Mouse (Mus musculus) neural tube, embryonic 13.5 days (tissue): ENCODE results near the gene Dnah8. TPM values are rescaled to one million over a fixed set of nuclear protein-coding genes. Genes with fewer than 3 reads are reported as not detected.
A peak's percentile ranks its signal among the peaks of the same experiment; 100 is the strongest.

Source experiments
- ATAC-seq: fragments of 200-750 bp; cut with Nextera tagmentation; 2 replicates; pipeline ENCODE4 v1.8.0; 2017; ENCODE audit warnings: low read depth, mild to moderate bottlenecking, moderate TSS enrichment, moderate library complexity
- H3K27ac ChIP-seq: fragments of 300-500 bp; sonication (generic); replicated peaks from 2 replicates; pipeline ENCODE4 v1.5.1; 2015; ENCODE audit warnings: moderate library complexity, mild to moderate bottlenecking, inconsistent platforms
- H3K27me3 ChIP-seq: fragments of 300-500 bp; sonication (generic); 2 replicates; pipeline ENCODE4 v1.6.1; 2015; ENCODE audit warnings: mild to moderate bottlenecking, inconsistent platforms
- H3K36me3 ChIP-seq: fragments of 300-500 bp; sonication (generic); 2 replicates; pipeline ENCODE4 v1.6.1; 2015; ENCODE audit warnings: mild to moderate bottlenecking, inconsistent platforms
- H3K4me1 ChIP-seq: fragments of 300-500 bp; sonication (generic); replicated peaks from 2 replicates; pipeline ENCODE4 v1.6.1; 2015; ENCODE audit warnings: inconsistent platforms
- H3K4me2 ChIP-seq: fragments of 300-500 bp; sonication (generic); 2 replicates; pipeline ENCODE4 v1.6.1; 2015; ENCODE audit warnings: inconsistent platforms, mild to moderate bottlenecking, moderate library complexity
- H3K4me3 ChIP-seq: fragments of 300-500 bp; sonication (generic); 2 replicates; pipeline ENCODE4 v1.5.1; 2015; ENCODE audit warnings: mild to moderate bottlenecking, inconsistent platforms
- H3K9ac ChIP-seq: fragments of 300-500 bp; sonication (generic); 2 replicates; pipeline ENCODE4 v1.6.1; 2015; ENCODE audit warnings: moderate library complexity, mild to moderate bottlenecking, inconsistent platforms
- H3K9me3 ChIP-seq: fragments of 300-500 bp; sonication (generic); 2 replicates; pipeline ENCODE4 v1.6.1; 2016; ENCODE audit warnings: inconsistent platforms
- WGBS: fragments of 180-500 bp; shearing (Covaris S2); methylation state at CpG from one replicate; pipeline ENCODE4 v1.1.7; 2015; 5-methylcytosine and 5-hydroxymethylcytosine counted together
- polyA plus RNA-seq: library from polyadenylated mRNA; unstranded; fragments of >200 nt; fragmentation: Nextera tagmentation; extraction: Ambion mirVana; gene quantifications from 2 replicates; pipeline ENCODE4 v1.2.1, GENCODE M21; 2015

Dnah8 gene
- polyA plus RNA-seq, 1 experiment from 2014 or later = 1.2 TPM

DNA sequence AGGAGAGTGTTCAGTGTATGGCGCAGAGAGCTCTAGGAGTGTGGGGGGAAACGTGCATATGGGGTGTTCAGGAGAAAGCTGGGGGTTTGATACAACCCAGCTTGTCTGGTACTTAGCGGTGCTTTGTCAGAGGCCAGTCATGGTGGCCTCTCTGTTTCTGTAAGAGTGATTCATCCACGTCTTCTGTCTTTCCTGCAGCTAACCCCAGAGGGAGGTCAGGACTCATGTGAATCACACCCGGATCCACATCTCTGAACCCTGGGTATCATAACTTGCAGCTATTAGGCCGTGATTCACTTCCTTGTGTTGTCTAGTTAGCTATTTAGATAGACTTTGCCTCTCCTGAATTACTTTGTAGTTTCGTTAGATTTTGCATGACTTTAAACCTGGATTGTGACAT lies 223.3 kb downstream of the Dnah8 start:
- Histone ChIP-seq H3K9me3 (no peaks in the 10 kb centered on the region), H3K9ac (no peak overlapping the region), H3K4me3 (no peak overlapping the region), H3K27me3 (no peaks in the 10 kb centered on the region), H3K4me2 (no peak overlapping the region), H3K27ac (no peak overlapping the region), H3K36me3 (no peaks in the 10 kb centered on the region), H3K4me1 (no peaks in the 10 kb centered on the region; the same call in 1 of the 2 replicates)
- 85% methylated on average over 7 of the region's 7 CpGs for WGBS
- no peak for ATAC-seq

DNA sequence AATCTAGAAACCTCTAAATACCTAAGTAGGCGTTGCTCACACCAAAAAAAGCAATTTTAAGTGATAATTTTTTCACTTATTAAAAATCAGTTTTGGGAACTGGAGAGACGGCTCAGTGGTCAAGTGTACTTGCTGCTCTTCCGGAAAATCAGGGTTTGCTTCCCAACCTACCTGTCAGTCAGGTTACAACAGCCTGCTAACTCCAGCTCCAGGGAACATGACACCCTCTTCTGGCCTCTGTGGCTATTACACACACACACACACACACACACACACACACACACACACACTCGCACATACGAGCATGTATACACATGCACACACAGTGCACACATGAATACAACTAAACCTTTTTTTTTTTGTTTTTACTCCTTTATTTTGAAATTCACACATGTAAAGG lies 223.9 kb downstream of the Dnah8 start:
- WGBS = 93% methylated on average over 5 of the region's 5 CpGs
- no peak overlapping the region for H3K27ac ChIP-seq
- no peaks in the 10 kb centered on the region; the same call in 1 of the 2 replicates for H3K4me1 ChIP-seq
- H3K9me3 ChIP-seq = no peaks in the 10 kb centered on the region
- H3K4me3 ChIP-seq = no peak overlapping the region
- no peak overlapping the region for H3K4me2 ChIP-seq
- ATAC-seq = no peak
- no peaks in the 10 kb centered on the region for H3K36me3 ChIP-seq
- no peak overlapping the region for H3K9ac ChIP-seq
- no peaks in the 10 kb centered on the region for H3K27me3 ChIP-seq

GRCm38 (mm10) chr17:30848804-30849203 lies 224.7 kb downstream of the Dnah8 start:
- no peak overlapping the region for H3K9ac ChIP-seq
- no peaks in the 10 kb centered on the region for H3K36me3 ChIP-seq
- no peak for ATAC-seq
- 91% methylated on average over 6 of the region's 6 CpGs for WGBS
- H3K4me1 ChIP-seq = no peaks in the 10 kb centered on the region; the same call in 1 of the 2 replicates
- H3K9me3 ChIP-seq = no peaks in the 10 kb centered on the region
- no peak overlapping the region for H3K4me2 ChIP-seq
- no peaks in the 10 kb centered on the region for H3K27me3 ChIP-seq
- H3K4me3 ChIP-seq = no peak overlapping the region
- no peak overlapping the region for H3K27ac ChIP-seq

GRCm38 (mm10) chr17:30849813-30850212 lies 225.7 kb downstream of the Dnah8 start:
- Histone ChIP-seq H3K27me3 (no peaks in the 10 kb centered on the region), H3K27ac (no peak overlapping the region), H3K4me1 (no peaks in the 10 kb centered on the region; the same call in 1 of the 2 replicates), H3K9ac (no peak overlapping the region), H3K4me3 (no peak overlapping the region), H3K36me3 (no peaks in the 10 kb centered on the region), H3K4me2 (no peak overlapping the region), H3K9me3 (no peaks in the 10 kb centered on the region)
- no peak for ATAC-seq
- WGBS = 95% methylated on average over 12 of the region's 12 CpGs

- no peaks in the 10 kb centered on the region for H3K36me3 ChIP-seq
Observed at GRCm38 (mm10) chr17:30852345-30852744, 228.2 kb downstream of the Dnah8 start.

DNA sequence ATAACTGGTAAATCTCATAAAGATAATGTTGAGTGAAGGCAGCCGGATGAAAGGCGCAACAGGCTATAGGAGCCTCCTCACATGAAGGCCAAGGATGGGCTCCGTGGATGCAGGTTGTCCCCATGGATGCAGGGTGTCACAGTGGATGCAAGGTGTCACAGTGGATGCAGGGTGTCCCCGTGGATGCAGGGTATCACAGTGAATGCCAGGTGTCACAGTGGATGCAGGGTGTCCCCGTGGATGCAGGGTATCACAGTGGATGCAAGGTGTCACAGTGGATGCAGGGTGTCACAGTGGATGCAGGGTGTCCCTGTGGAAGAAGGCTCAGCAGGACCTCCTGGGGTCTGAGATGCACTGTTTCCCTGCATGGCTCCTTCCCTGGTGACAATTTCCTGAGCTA lies 233.2 kb downstream of the Dnah8 start:
- H3K9me3 ChIP-seq = no peaks in the 10 kb centered on the region
- no peak overlapping the region for H3K4me2 ChIP-seq
- no peaks in the 10 kb centered on the region for H3K27me3 ChIP-seq
- WGBS = 81% methylated on average over 5 of the region's 5 CpGs
- no peak for ATAC-seq
- H3K9ac ChIP-seq = no peak overlapping the region
- H3K36me3 ChIP-seq = no peaks in the 10 kb centered on the region
- H3K4me1 ChIP-seq = peaks cover 15% of the 10 kb centered on the region
- no peak overlapping the region for H3K27ac ChIP-seq
- H3K4me3 ChIP-seq = no peak overlapping the region

More at GRCm38 (mm10) chr17:30852345-30852744, 228.2 kb downstream of the Dnah8 start:
- Histone ChIP-seq H3K27me3 (no peaks in the 10 kb centered on the region), H3K9me3 (no peaks in the 10 kb centered on the region), H3K4me1 (no peaks in the 10 kb centered on the region), H3K9ac (no peak overlapping the region), H3K4me3 (no peak overlapping the region), H3K27ac (no peak overlapping the region), H3K4me2 (no peak overlapping the region)
- ATAC-seq = no peak

DNA sequence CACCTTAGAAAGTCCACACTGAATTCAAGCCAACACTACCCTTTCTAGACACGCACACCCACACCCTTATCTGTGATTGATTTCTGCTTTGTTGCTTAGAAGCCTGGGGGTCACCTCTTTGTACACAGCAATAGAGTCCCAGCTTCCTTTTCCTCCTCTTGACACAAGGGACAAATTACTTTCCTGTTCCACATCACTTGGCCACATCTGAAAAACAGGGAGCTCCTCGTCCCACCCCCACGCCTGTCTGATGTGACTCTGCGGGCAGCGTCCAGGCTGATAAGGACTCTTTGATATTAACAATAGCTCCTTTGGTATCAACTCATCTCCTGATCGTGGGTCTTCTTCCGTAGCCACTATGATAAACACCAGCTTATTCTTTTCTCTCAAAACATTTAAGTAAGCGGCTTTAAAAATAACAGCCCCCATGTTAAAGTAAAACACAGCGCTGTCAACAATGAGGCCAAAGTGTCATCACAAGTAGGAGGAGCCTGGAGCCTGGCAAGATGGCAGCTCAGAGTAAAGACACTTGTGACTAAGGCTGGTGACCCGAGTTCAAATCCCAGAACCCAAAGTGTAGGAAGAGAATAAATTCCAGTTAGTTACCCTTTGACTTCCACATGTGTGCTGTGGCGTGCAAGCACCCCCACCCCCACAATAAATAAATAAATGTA lies 234.6 kb downstream of the Dnah8 start:
- 72% methylated on average over 11 of the region's 11 CpGs for WGBS
- Histone ChIP-seq H3K36me3 (no peaks in the 10 kb centered on the region), H3K4me3 (no peak overlapping the region), H3K9ac (no peak overlapping the region), H3K9me3 (no peaks in the 10 kb centered on the region), H3K4me2 (no peak overlapping the region), H3K4me1 (peaks cover 15% of the 10 kb centered on the region), H3K27ac (no peak overlapping the region), H3K27me3 (no peaks in the 10 kb centered on the region)
- no peak for ATAC-seq

DNA sequence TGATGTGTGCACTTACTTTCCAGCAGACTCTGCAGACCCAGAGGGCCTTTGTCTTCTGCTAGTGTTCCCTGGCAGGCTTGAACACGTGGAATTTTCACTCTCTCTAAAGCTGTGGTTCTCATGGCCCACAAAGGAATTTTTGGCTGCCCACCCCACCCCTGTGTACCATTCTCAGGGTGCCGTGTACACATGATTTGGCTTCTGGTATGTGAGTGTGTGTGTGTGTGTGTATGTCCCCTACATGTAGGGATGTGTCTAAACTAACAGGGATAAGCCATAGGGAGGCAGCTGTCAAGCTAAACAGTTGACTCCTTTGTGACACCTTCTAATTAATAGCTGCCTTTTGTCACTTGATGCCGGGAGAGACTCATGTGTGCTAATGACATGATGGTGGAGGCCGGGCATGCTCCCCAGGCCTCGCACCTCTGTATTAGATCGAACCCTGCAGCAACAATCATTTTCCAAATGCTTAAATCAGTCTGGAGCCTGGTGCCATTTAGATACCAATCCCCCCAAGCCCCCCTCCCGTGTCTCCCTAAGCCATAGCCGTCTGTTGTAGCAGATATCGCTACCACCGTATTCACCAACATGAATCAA lies 235.9 kb downstream of the Dnah8 start:
- no peak overlapping the region for H3K4me2 ChIP-seq
- no peak overlapping the region for H3K9ac ChIP-seq
- no peaks in the 10 kb centered on the region for H3K9me3 ChIP-seq
- H3K36me3 ChIP-seq = no peaks in the 10 kb centered on the region
- H3K27me3 ChIP-seq = no peaks in the 10 kb centered on the region
- H3K4me1 ChIP-seq = peaks cover 23% of the 10 kb centered on the region
- no peak overlapping the region for H3K4me3 ChIP-seq
- peak; percentile 54 for ATAC-seq
- WGBS = 20% methylated on average over 10 of the region's 10 CpGs
- peak overlapping the region; percentile 64; the same call in 1 of the 2 replicates for H3K27ac ChIP-seq

DNA sequence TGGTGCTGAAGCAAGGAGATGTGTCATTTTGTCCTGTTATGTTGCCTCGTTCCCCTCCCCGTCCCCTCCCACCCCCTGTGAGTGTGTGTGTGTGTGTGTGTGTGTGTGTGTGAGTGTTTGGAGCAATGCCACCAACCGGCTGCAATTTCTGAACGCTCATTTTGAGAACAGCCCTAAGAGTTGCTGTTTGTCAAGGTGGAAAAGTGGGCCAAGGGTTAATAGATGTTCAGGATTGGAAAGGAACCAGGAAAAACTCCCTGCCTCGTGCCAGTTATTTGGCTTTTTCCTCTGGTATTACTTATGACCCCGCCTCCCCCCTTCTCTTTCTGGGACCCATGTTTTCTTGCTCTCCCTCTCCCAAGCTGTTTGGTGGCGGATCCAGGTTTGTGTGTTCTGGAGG lies 236.5 kb downstream of the Dnah8 start:
- Histone ChIP-seq H3K27me3 (no peaks in the 10 kb centered on the region), H3K4me3 (no peak overlapping the region), H3K4me2 (no peak overlapping the region), H3K4me1 (peaks cover 23% of the 10 kb centered on the region), H3K9ac (no peak overlapping the region), H3K9me3 (no peaks in the 10 kb centered on the region), H3K27ac (no peak overlapping the region), H3K36me3 (no peaks in the 10 kb centered on the region)
- no peak for ATAC-seq
- 46% methylated on average over 7 of the region's 7 CpGs for whole genome bisulfite sequencing

DNA sequence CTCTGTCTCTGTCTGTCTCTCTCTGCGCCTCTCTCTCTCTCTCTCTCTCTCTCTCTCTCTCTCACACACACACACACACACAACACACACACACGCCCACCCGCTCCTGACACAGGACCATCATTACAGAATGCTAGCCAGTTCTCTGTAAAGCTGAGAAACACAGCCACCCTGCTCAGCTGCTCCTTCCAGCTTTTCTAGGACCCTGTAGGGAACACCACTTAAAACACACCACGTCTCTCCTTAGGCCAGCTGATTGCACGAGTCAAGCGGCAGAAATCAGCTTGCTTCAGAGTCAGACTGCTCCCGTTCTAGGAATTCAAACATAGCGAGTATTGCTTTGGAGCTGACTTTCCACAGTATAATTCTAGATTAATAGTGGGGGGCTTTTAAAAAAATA lies 242.1 kb downstream of the Dnah8 start:
- no peak overlapping the region for H3K4me3 ChIP-seq
- no peaks in the 10 kb centered on the region for H3K9me3 ChIP-seq
- no peaks in the 10 kb centered on the region for H3K36me3 ChIP-seq
- H3K27ac ChIP-seq = no peak overlapping the region
- no peak overlapping the region for H3K9ac ChIP-seq
- no peak for ATAC-seq
- no peak overlapping the region for H3K4me2 ChIP-seq
- peaks cover 7% of the 10 kb centered on the region for H3K4me1 ChIP-seq
- 64% methylated on average over 8 of the region's 8 CpGs for WGBS
- H3K27me3 ChIP-seq = no peaks in the 10 kb centered on the region

DNA sequence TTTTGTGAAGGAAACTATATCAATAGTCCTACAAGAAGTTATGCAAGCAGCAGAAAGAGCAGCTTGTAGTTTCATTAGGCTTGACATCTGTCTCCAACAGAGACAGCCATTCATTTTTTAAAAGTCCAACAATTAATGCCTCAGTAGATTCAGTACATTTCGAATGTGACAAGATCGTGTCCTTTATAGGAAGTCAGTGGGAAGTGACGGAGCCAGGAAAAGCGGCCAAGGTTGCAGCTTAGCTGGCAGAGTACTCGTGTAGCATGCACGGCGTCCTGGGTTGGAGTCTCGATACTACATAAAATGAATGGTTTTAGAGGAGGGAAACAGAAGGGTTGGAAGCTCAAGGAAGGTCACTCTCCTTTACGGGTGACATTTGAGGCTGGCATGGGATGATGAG lies 242.8 kb downstream of the Dnah8 start:
- H3K36me3 ChIP-seq = no peaks in the 10 kb centered on the region
- no peaks in the 10 kb centered on the region for H3K27me3 ChIP-seq
- H3K4me3 ChIP-seq = no peak overlapping the region
- no peak overlapping the region for H3K9ac ChIP-seq
- no peaks in the 10 kb centered on the region for H3K9me3 ChIP-seq
- 85% methylated on average over 9 of the region's 9 CpGs for WGBS
- no peak for ATAC-seq
- H3K4me2 ChIP-seq = no peak overlapping the region
- H3K27ac ChIP-seq = no peak overlapping the region
- peaks cover 7% of the 10 kb centered on the region for H3K4me1 ChIP-seq

DNA sequence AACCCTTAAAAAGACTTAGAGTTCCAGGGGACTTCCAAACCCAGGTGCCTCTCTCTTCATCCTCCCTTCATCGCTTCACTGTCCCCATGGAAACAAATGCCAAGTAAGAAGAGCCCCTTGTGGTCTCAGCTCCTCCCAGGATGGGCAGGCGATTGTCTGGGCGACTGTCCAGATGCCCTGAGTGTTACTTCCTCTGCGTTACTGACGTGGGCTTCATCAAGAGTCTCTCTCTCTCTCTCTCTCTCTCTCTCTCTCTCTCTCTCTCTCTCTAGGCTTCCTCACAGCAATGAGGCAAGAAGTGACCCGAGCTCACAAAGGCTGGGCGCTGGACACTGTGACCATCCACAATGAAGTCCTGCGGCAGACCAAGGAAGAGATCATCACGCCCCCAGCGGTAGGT lies 246.9 kb downstream of the Dnah8 start:
- no peak overlapping the region for H3K27ac ChIP-seq
- no peaks in the 10 kb centered on the region for H3K9me3 ChIP-seq
- no peaks in the 10 kb centered on the region for H3K36me3 ChIP-seq
- H3K9ac ChIP-seq = no peak overlapping the region
- H3K4me2 ChIP-seq = no peak overlapping the region
- H3K4me3 ChIP-seq = no peak overlapping the region
- WGBS = 25% methylated on average over 10 of the region's 10 CpGs
- ATAC-seq = no peak
- H3K4me1 ChIP-seq = no peaks in the 10 kb centered on the region
- H3K27me3 ChIP-seq = no peaks in the 10 kb centered on the region

DNA sequence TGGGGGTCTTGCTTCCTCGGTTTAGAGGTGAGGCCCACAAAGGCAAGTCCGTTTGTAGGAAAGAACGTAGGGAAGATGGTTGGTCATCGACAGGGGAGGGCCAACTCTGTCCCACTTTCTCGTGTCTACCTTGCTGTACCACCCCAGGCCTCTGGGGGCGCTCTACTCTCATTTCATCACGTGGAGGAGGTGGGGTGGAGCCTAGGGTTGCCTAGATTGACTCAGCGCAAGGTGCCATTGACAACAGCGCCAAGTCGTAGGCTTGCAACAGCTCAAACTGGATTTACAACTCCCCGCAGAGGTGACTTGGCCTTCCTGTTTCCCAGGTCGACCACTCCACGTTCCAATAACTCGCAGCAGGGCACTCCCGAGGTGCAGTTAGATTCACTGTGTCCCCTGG lies 250.1 kb downstream of the Dnah8 start:
- Histone ChIP-seq H3K4me2 (no peak overlapping the region), H3K9ac (no peak overlapping the region), H3K27ac (no peak overlapping the region), H3K4me3 (no peak overlapping the region), H3K27me3 (no peaks in the 10 kb centered on the region), H3K9me3 (no peaks in the 10 kb centered on the region), H3K4me1 (no peaks in the 10 kb centered on the region), H3K36me3 (no peaks in the 10 kb centered on the region)
- no peak for ATAC-seq
- WGBS = 64% methylated on average over 15 of the region's 15 CpGs
